Mouse (Mus musculus): ENCODE measurements around the gene Grid1.

The Grid1 gene

DNA sequence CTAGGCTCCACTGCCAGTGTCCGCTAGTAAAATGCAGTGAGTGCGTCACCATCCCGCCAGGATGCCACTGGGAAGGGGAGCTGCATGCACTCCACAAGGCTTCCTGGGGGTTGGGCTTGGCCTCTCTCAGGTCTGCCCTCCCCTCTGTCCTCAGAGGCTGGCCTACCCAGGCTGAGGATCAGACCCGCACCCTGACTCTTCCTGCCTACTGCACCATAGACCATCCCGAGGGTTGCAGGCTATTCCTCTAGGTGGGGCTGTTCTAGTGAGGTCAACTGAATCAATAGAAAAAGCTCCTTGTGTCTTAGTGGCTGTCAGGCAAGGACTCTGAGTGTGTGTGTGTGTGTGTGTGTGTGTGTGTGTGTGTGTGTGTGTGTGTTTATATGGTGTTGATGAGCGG lies 19.1 kb downstream of the Grid1 start:
- DNase-seq: no peak

DNA sequence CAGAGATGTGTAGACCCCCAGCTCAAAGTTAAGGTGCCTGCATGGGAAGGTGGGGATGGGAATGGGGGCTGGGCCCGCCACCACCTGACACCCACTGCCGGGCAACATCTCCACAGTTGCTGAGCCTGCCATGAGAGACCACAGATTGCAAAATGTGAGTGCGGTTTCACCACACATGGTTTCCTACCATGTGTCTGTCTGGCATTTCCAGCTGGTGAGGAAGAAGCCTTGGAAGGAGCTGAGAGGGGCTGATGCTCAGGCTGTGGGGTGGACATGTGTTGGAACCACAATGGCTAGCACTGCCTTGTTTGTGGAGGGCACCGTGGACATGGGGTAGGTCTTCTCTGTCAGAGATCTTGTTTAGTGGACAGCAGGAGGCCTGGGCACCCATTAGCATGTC lies 20.0 kb downstream of the Grid1 start:
- no peak for DNase-seq

DNA sequence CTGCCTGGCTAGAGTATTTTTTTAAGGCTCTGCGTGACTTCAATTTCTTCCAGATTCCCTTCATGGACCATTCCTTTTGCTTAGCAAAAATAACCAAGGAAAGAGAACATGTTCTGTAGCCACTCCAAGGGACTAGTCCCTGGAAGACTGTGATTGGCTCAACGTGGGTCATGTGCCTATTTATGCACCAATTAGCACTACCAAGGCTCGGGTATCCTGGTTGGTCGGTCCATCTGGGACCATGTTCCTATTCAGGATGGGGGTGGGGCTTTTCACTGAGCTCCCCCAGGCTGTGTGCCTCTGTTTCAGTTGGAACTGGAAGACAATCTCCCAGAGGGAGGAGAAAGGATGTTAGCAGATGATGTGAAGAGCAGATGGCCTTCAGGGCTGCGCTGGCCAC lies 23.7 kb downstream of the Grid1 start:
- no peak for DNase-seq

DNA sequence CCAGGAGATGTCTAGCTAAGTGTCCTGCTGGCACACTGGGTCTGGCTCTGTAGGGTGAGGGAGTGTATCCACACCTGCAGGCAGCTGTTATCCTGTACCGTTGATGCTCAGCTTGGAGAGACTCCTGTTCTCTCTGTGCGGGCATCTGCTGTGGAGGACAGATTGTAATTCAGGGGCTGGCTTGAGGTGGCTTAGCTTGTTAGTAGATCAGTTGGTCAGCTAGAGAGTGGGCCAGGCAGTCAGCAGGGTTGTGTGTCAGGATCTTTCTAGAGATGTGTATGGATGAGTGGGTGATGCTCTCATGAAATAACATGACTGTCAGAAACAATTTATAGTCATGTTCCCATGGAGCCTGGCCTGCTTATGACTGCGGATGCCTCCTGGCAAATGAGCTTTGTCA lies 24.3 kb downstream of the Grid1 start:
- no peak for DNase-seq

DNA sequence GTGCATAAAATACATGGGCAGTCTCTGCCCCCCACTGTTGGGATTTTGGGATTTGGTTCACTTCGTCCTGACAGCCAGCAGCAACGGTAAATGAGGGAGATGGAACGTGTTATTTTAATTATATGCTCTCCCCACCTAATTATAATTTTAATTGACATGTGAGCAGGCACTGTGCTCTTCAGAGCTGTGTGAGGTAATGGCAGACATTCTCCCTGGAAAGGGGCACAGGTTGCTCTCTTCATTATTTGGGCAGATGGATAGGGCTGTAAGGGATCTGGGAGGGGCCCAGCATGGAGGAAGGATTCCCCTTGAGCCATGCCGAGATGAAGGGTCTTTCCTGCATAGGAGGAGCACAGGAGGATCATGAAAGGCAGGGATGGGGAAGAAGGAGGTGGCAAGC lies 26.9 kb downstream of the Grid1 start:
- no peak for DNase-seq

DNA sequence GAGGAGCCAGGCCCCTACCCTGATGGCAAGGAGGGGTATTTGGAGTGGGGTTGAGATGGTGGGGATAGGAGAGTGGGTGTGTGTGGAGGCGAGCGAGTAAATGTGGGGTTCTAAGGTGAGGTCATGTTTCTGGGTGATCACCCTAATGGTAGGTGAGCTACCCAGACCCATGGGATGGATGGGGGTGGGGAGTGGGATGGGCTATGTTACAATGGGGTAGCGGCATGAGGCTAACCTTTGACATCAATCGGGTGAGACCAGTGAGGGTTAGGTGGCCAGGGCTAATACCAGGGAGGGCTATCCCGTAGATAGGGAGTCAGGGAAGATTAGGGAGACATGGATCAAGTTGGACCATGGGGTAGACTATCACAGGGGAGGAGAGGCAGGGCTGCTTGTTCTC lies 27.7 kb downstream of the Grid1 start:
- no peak for DNase-seq

DNA sequence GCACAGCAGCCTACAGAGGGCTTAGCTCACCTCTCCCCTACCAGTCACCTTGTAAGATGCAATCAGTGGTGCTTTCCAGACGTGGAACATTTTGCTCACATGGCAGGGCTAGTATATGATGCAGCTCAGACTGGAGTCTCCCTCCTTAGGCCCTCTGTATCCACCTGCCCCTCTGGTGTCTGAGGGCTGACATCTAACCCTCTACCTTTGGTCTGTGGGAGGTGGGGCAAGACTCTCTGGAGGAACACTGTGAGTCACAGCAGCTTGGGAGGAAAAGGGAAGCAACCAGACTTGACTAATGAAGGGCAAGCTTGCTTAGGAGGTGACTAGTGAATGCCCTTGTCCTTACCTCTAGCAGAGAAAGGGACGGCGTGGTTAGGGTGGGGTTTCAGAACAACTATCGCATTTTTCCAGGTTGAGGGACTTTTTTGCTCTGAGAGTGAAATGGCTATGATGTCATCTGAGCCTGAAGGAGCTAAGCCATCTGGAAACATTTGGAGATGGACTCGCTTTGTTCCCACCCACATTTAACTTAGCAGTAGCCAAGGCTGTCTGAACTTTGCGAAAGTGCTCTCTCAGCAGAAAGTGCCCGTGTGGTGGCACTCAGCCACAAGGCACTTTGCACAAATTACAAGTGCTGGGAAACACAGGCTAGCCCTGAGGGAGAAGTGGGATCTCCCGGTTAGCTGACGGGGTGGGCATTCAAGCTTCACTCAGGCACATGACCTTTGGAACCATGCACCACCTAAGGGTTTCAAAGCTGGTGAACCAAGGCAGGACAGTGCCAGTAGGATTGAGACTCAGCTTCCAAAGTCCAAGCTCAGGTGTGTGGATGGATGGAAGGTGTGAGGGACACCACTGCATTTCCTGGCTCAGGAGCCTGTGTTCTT lies 41.2 kb downstream of the Grid1 start:
- no peak for DNase-seq

DNA sequence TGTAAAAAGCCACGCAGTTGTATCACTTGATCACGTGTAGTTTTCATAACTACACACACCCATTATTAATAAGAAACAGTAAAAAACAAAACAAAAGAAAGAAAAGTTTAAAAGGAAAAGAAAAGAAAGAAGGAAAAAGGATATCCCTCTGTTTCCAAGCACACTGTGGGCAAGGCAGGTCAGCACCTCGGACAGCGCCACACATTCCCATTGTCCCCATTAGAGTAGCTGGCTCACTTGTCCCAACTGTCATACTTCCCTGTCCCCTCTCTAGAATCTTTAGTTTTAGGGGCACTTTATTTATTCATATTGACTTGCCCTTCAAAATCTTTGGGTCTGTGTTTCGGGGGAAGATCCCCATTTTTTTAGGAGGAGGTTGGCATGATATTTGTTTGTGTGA lies 47.4 kb downstream of the Grid1 start:
- DNase-seq: no peak

DNA sequence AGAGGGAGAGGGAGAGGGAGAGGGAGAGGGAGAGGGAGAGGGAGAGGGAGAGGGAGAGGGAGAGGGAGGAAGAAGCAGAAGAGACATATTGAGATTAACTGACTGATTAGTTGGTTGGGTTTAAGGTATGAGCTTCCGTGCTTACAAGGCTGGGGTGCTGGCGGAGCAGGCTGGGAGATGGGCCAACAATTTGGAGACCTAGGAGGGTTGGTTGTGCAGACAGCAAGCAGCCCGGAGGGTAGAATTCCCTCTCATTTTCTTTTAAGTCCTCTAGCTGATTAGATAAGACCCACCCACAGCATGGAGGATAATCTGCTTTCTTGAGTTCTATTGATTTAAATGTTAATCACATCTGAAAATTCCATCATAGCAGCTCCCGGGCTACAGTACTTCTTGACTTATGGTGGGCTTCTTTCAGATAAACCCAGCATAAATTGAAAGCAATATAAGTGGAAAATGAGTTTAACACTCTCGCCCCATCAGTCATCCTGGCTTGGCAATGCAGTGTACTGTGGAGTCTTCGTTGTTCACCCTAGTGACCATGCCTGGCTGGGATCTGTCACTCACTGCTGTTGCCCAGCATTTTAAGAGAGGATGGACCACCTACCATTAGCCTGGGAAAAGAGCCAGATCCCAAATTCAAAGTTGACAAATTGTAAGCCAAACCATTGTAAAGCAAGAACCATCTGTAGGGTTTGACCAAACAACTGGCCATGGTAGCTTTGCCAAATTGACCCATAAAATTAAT lies 48.8 kb downstream of the Grid1 start:
- DNase-seq: no peak

DNA sequence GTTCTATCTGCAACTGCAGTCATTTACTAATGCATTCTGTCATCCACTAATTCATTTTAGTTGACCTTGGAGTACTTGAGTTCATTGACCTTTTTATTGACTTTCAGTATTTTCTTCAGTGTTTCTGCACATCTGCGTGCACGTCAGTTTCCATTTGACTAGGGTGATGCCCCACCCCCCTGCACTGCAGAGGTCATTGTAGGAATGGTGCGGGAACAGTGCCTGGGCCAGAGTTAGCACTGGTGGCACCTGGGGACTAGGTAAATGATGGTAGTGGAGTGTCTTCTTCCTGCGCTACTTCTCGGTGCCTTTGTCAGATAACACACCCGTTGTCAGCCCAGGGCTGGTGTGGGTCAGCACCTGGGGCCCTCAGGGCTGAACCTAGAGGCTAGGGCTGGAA lies 60.1 kb downstream of the Grid1 start:
- DNase-seq: no peak

DNA sequence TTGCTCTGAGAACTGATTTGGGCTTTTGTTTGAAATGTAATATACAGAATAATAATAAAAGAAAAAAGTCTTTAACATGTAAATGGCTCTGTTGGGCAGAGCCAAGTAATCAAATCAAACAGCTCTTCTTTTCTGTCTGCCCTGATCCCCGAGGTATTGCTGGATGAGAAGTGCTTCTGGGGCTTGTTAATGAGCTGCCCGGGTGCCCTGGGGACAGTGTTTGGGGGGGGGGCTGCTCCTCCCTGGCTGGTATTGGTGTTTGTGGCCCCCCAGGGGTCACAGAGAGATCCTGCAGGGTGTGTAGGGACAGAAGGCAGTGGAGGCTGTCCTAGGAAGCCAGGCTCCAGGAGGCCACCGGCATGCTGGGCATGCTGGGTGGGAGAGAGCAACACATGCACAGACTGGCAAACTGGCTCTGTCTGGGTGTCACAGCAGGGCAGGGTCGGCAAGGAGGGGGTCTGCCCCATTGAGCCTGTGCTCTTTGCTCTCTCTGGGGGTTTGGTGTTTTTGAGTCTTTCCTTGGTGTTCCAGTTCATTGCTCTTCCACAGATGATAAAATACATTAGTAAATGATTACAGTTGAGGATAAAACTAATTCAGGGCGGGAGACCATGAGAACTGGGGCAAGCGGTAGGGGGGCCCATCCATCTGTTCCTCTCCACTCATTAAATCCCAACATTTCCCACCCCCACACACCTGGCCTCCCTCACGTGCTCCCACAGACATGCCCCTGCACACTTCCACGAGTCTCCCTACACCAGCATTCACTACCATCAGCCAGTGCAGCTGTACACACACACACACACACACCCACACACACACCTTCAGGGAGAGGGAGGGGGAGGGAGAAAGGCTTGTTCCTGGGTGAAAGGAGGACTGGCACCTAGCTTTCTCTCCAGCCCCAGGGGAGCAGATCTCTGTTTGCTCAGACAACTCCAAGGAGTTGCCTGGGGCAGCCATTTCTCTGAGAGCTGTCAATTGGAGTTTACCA lies 60.8 kb downstream of the Grid1 start:
- peak; percentile 14 for DNase-seq

DNA sequence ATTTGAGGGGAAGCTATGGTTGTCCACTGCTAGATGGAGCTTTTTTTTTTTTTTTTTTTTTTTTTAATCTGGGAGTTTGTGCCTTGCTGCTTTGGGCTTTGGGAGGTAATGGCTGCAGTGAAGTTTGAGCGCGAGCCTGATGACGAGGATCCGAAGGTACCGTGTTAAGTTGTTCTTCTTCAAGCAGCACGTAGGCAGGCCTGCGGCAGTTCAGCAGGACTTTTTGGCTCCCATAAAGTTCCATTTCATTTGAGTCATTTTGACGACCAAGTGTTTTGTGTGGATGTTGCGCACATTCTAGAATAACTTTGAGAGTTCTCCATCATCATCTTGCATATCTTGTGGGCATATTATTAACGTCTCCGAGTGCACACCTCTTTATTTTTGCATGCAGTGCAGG lies 64.3 kb downstream of the Grid1 start:
- no peak for DNase-seq

DNA sequence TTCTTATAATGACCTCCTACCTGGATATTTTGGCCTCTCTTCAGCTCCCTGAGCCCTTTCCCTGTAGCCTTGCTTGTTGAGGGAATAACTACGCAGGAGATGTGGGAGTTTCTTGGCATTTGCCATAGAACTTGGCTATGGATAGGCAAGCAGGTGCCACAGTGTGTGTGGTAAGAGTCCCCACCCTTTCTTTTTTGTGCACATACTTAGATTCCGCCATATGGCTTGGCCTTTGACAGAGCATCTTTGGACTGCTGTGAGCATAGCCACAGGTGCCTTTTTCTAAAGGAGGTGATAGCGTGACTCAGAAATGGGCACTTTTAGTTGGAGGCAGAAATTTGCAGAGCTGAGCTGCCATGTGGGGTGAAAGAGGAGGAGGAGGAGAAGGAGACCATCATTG lies 64.7 kb downstream of the Grid1 start:
- no peak for DNase-seq

DNA sequence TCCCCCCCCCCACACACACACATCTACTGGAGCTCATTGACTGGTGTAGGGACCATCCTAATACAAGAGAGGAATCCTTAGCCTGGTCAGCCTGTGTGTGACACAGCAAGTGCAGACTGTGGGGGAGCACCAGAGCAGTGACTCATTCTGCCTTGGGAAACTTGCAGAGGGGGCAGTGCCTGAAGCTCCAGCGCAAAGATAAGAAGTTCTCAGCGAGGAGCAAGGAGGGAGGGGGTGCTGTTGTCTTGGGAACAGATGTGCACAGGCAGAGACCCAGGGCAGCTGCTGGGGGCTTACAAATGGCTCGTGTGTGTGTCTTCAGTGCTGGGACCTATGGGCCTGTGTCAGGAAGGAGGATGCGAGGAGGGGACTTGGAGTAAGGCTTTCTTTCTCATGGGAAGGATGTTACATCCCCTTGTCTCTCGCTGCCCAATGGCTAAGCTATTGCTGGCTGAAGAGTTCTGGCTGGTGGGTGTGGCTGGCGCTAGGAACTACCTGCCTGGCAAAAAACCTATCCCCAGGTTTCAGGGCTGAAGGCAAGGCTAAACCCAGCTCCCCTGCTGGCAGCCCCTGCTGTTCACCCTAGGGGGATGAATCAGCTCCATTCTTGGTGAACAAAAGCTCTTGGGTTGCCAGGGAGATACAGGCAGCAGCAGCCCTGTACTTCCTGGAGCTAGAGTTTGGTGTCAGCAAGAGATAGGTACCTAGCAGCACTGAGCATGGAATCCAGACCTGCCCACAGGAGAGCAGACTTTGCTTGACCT lies 72.0 kb downstream of the Grid1 start:
- DNase-seq: no peak

DNA sequence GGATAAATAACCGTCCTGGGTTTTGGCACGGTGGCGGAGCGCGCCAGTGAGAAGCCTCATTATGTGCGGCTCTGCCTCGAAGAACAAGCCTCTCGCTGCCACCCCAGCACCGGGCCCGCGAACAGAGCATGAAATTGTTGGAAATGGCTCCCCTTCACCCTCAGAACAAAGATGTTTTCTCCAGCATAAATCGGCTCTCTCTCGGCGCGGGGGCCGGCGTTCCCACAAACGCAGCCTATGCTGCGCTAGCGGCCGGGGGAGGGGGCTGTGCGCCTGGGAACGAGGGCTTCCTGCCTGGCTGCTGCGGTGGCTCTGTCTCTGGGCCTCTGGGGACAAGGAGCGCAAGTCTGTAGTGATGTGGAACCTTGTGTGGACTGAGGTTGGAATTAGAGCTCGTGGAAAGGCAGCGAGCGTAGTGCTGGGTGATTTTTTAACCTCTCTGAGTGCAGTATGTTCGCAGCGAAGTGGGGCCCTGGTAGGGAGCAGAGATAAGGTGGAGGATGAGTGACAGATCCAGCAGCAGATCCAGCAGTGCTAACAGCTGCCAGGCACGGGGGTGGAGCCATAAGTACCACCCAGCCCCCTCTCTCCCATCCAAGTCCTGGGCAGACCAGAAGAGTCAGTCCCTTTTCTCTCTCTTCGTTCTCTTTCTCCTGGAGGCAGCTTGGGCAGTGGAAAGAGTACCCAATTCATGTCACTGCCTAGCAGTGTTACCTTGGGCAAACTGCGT lies 76.5 kb downstream of the Grid1 start:
- peak; percentile 9 for DNase-seq

DNA sequence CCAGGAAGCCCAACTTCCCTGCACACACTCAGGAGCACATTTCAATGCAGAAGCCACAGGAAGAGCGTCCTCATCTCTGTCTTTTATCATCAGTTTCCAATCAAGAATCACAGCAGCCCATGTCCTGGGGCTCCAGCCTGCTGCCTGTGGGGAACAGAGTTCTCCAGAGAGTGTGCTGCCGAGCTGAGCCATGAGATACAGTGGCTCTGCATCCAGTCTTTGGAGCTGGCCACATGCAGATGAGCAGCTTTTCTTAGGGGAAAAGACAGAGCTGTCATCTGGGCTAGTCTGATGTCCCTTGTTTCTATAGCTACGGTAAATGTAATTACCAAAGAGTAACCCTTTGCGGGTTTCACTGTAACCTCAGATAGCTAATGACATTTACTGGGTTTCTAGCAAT lies 83.9 kb downstream of the Grid1 start:
- no peak for DNase-seq

DNA sequence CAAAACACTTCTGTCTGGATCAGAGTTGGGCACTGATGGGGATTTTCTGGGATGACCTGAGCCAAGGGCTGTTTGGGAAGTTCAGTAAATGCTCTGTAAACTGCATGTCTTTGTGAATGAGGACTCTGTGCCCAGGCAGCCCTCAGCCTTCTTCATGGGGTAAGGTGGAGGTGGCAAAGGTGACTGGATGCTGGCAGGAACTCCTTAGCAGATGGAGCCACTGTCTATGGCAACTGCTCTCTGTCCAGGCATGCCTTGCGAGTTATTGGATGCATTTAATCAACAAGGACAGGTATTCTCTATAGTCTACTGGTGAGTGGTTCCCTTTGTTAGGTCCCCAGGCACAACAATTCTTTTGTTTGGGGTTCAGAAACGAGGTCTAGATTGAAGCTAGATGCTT lies 85.8 kb downstream of the Grid1 start:
- no peak for DNase-seq

DNA sequence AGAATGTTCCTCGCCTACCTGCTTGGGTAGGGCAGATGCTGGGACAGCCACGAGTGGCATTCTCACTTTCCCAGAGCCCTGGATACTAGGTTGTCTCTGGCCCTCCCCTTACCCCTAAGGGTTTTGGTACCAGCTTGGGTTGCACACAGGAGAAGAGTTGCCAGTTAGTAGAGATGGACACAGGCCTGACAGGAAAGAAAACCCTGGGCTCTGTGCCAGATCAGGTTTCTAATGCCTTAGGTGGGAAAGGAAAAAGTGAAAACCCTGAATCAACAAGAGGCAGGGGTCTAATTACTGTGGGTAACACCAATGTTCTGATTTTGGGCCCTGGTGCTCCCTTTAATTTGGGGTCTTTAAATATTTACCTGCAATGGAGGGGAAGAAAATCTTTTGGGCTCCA lies 88.5 kb downstream of the Grid1 start:
- no peak for DNase-seq

DNA sequence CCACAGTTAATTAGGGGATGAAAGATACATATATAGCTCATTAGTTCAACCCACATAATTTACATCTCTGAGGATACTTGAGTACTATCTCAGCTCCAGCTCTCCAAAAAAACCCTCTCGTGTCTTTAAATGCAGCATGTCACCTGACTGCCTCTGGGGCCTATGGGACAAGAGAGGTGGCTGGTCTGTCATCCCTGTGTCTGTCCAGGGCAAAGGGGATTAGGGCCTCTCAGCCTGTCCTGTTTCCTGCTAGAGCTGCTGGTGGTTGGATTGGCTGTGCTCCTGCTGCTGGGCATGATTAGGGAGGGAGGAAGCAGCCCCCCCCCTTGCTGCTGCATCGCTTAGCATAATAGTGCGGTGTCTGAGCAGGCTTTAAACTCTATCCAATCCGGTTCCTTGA lies 88.9 kb downstream of the Grid1 start:
- DNase-seq: no peak

DNA sequence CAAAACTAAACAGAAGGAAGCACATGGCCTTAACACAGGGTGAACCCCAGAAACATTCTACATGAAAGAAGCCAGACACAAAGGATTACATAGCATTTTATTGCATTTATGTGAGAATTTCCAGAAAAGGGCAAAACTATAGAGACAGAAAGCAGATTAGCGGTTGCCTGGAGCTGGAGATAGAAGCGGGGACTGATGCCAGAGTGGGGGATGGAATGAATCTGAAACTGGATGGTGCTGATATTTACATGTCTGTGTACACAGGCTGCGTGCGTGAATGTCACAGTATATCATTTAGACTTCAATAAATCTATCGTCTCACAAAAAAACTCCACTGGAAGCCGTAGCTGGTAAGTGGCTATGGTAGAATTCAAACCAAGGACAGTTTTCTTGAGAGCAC lies 96.4 kb downstream of the Grid1 start:
- DNase-seq: no peak

DNA sequence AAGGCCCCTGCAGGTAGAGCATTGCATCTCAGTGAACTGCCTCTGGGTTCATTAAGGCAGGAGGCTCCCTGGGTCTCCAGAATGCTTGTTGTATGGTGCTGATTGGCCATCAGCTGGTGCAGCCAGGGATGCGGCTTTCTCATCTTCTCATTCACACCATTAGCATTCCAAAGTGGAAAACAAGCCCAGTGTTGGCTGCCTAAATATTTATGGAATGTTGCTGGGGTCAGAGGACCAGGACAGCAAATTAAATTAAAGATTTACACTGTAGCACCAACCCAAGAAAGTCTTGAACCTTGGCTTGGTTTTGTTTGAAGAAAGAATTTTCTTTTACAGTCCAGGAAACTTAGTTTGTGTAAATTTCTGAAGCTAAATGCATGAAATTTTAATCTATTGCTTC lies 97.2 kb downstream of the Grid1 start:
- DNase-seq: no peak

DNA sequence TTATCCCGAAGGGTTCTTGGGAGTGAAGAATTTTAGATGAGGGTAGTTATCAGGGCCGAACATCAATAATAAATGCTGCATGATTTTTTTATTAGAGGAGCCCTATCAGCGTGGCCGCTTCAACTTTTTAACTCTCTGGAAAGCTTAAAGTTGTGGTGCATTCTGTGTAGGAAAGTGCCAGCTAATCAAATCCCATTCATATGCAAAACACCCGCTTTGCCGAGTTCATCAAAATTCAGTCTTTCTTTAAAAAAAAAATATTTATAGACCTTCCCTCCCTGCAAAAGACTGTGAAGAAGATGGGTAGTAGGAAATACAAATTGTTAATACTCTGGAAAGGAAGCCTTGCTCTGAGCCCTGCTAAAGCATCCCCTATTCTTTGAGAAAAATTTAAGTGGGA lies 99.3 kb downstream of the Grid1 start:
- no peak for DNase-seq
